Mouse (Mus musculus) adrenal gland, adult 2 months (tissue): ENCODE results near the gene C87414. TPM values are rescaled to one million over a fixed set of nuclear protein-coding genes. Genes with fewer than 3 reads are reported as not detected.
"Not testable (repeated sequence)": the region's sequence is repeated elsewhere in the genome, so short reads cannot be mapped to it uniquely, and the experiment has no call there.

Experiments
- DNase-seq: peaks from one replicate; pipeline ENCODE4 v3.0.0; 2021
- long read RNA-seq: library from polyadenylated mRNA; stranded (forward); transcript quantifications from one replicate; pipeline ENCODE4 v2.0.0, GENCODE M21; 2021
- polyA plus RNA-seq: library from polyadenylated mRNA; depleted of rRNA; stranded (reverse); fragments of >200 nt; gene quantifications from 2 replicates; pipeline ENCODE4 v1.2.3, GENCODE M21; 2012; rRNA removed
- total RNA-seq, 2 experiments: library from RNA; stranded (reverse); gene quantifications; 2 replicates each; pipeline ENCODE4 v1.2.3; 2021

Gene C87414
- total RNA-seq, result not detected
- not detected in 2 replicates for polyA plus RNA-seq
- long read RNA-seq, result 0 reads

GRCm38 (mm10) chr5:93671451-93671850 lies at the start of gene C87414:
Gene C87414, minus strand, starts transcription at chr5:93671551.
- DNase-seq, result not testable (repeated sequence)

GRCm38 (mm10) chr5:93684661-93685060 lies 13.3 kb upstream of the C87414 start:
- peak; percentile 5 for DNase-seq

Other genes with a start within 250 kb of the C87414 start
- not detected for gene Gm16427, start 131.4 kb downstream of the C87414 start, total RNA-seq
- gene Gm16427, start 131.4 kb downstream of the C87414 start, polyA plus RNA-seq, result not detected in 2 replicates
- gene Gm7792, start 172.2 kb upstream of the C87414 start, total RNA-seq, result not detected
- gene Gm7792, start 172.2 kb upstream of the C87414 start, polyA plus RNA-seq, result not detected in 2 replicates